Mouse (Mus musculus) cerebellum, postnatal 36 days (tissue): Measurements from ENCODE around the gene Tmem110.

Source experiments
- DNase-seq, 2 experiments: peaks; one replicate each; pipeline ENCODE4 v3.0.0; 2021 to 2022; ENCODE audit warnings: mixed read lengths in 2 of 2

The Tmem110 gene

GRCm38 (mm10) chr14:30865311-30865710, 39.9 kb downstream of the Tmem110 start:
- DNase-seq: no peak

GRCm38 (mm10) chr14:30867042-30867441, 41.7 kb downstream of the Tmem110 start:
- peak; percentile 69 to 72 for DNase-seq

GRCm38 (mm10) chr14:30868826-30869225, 43.4 kb downstream of the Tmem110 start:
- no peak for DNase-seq

- DNase-seq: no peak
Measured at GRCm38 (mm10) chr14:30869391-30869801, 44.0 kb downstream of the Tmem110 start.

- DNase-seq: no peak
Measured at GRCm38 (mm10) chr14:30870206-30871147, 45.1 kb downstream of the Tmem110 start.

- DNase-seq: no peak
Measured at GRCm38 (mm10) chr14:30874095-30874700, 48.8 kb downstream of the Tmem110 start.

- no peak for DNase-seq
Measured at GRCm38 (mm10) chr14:30875130-30875865, 49.9 kb downstream of the Tmem110 start.

- DNase-seq: no peak
Measured at GRCm38 (mm10) chr14:30875955-30876354, 50.6 kb downstream of the Tmem110 start.

- no peak for DNase-seq
Measured at GRCm38 (mm10) chr14:30876451-30876850, 51.1 kb downstream of the Tmem110 start.

GRCm38 (mm10) chr14:30877827-30878226, 52.4 kb downstream of the Tmem110 start:
- DNase-seq: no peak

- DNase-seq: no peak
Measured at GRCm38 (mm10) chr14:30878958-30879571, 53.7 kb downstream of the Tmem110 start, which contains the start of gene Mustn1. Gene Mustn1 (plus strand): TSS chr14:30879200.

- DNase-seq: no peak
Measured at GRCm38 (mm10) chr14:30879794-30880193, 54.4 kb downstream of the Tmem110 start.

- DNase-seq: no peak
Measured at GRCm38 (mm10) chr14:30880251-30880650, 54.9 kb downstream of the Tmem110 start.

GRCm38 (mm10) chr14:30880811-30881717, 55.7 kb downstream of the Tmem110 start:
- peak; percentile 74 to 76 for DNase-seq

- peak; percentile 31 to 42 for DNase-seq
Measured at GRCm38 (mm10) chr14:30881718-30882108, 56.3 kb downstream of the Tmem110 start.

GRCm38 (mm10) chr14:30885298-30885697, 59.9 kb downstream of the Tmem110 start:
- no peak for DNase-seq

- no peak for DNase-seq
Measured at GRCm38 (mm10) chr14:30886204-30886603, 60.8 kb downstream of the Tmem110 start, which contains the start of gene Itih4. Gene Itih4 (plus strand): TSS chr14:30886476.

GRCm38 (mm10) chr14:30888271-30888732, 62.9 kb downstream of the Tmem110 start:
- peak; percentile 32 to 35 for DNase-seq

GRCm38 (mm10) chr14:30899972-30900371, 74.6 kb downstream of the Tmem110 start:
- DNase-seq: no peak

- no peak for DNase-seq
Measured at GRCm38 (mm10) chr14:30902628-30903027, 77.2 kb downstream of the Tmem110 start.

- DNase-seq: no peak
Measured at GRCm38 (mm10) chr14:30903036-30903435, 77.6 kb downstream of the Tmem110 start.
